11 mouse cellular contexts compared by ENCODE assay signal in genomic region chr4:148056801-148057200, GRCm38 (mm10). TPM values are rescaled to one million over a fixed set of nuclear protein-coding genes. Genes with fewer than 3 reads are reported as not detected.
DNase-seq lines count a peak whose midpoint lies in the region; ATAC-seq lines count a peak whose summit lies in the region.
"Had no signal": no experiment of that assay in that cellular context is flagged by ENCODE, and none has a peak within 500 bp of the region (broad histone marks: within the 10 kb centered on the region; RNA-seq: fewer than 3 reads in every experiment).

No protein-coding gene starts in this region.

- DNase-seq in cerebellum, postnatal 14 days, result peak; percentile 71 to 82
- no peak for DNase-seq in cerebellum, adult 11 months
- peak; percentile 91 for DNase-seq in adipocyte (ENCODE audit: low spot score)
- peak; percentile 71 for DNase-seq in heart, adult 8-10 months (ENCODE audit: low spot score)
- no peak for DNase-seq in urinary bladder, postnatal 25 days (ENCODE audit: low spot score)
- no peak for DNase-seq in right cerebral cortex, postnatal 36 days (ENCODE audit: low spot score in 2 of 2)
- DNase-seq in spleen, adult 18-20 months, result no peak
- DNase-seq: thymus, adult 18-20 months had no signal

- no peaks in the 10 kb centered on the region for H3K27me3 ChIP-seq in kidney, embryonic 15.5 days
- H3K27me3 ChIP-seq: embryonic facial prominence, embryonic 13.5 days had no signal

- H3K9me3 ChIP-seq in kidney, embryonic 15.5 days (replicated peaks), result no peaks in the 10 kb centered on the region
- H3K9me3 ChIP-seq: embryonic facial prominence, embryonic 13.5 days had no signal

- no peak overlapping the region for H3K4me3 ChIP-seq in kidney, embryonic 15.5 days (replicated peaks)
- H3K4me3 ChIP-seq: embryonic facial prominence, embryonic 13.5 days had no signal

- no peak for ATAC-seq in kidney, embryonic 15.5 days (replicated peaks; ENCODE audit: low FRiP score)
- ATAC-seq: intestine, postnatal 0 days had no signal

- no peak overlapping the region for H3K9ac ChIP-seq in kidney, embryonic 15.5 days
- H3K9ac ChIP-seq: embryonic facial prominence, embryonic 13.5 days had no signal

- 68% methylated on average over 4 of the region's 4 CpGs for WGBS in kidney, embryonic 15.5 days

- 0 out of 2 replicates have a peak overlapping the region, but pooled peaks have one; percentile 25 for H3K27ac ChIP-seq in kidney, embryonic 15.5 days
- H3K27ac ChIP-seq: embryonic facial prominence, embryonic 13.5 days had no signal

- H3K4me1 ChIP-seq in kidney, embryonic 15.5 days, result peaks cover 8% of the 10 kb centered on the region

- H3K4me2 ChIP-seq in kidney, embryonic 15.5 days, result no peak overlapping the region
- H3K4me2 ChIP-seq: embryonic facial prominence, embryonic 13.5 days had no signal

- H3K36me3 ChIP-seq in kidney, embryonic 15.5 days, result peaks cover 72% of the 10 kb centered on the region

RNA-seq across cellular contexts. Expression of gene Mthfr, which starts 17.9 kb away (rescaled TPM):
- 1 to 10 TPM; 8.0 to 9.8 (median 8.6) TPM for total RNA-seq in heart, adult 8-10 months (2022)
- polyA plus RNA-seq in kidney, embryonic 15.5 days (2015; fragmentation: Nextera tagmentation; extraction: Ambion mirVana), result 23.6 and 24.1 TPM in 2 replicates

RNA-seq across cellular contexts. Expression of gene Clcn6, which starts 18.2 kb away (rescaled TPM):
- total RNA-seq in heart, adult 8-10 months (2022), result 1 to 10 TPM; 7.1 to 9.8 (median 8.9) TPM
- 6.4 and 6.6 TPM in 2 replicates for polyA plus RNA-seq in kidney, embryonic 15.5 days (2015; fragmentation: Nextera tagmentation; extraction: Ambion mirVana)

RNA-seq across cellular contexts. Expression of gene Agtrap, which starts 31.0 kb away (rescaled TPM):
- 10 to 100 TPM; 45.2 to 51.5 (median 48.2) TPM for total RNA-seq in heart, adult 8-10 months (2022)
- 20.6 and 24.4 TPM in 2 replicates for polyA plus RNA-seq in kidney, embryonic 15.5 days (2015; fragmentation: Nextera tagmentation; extraction: Ambion mirVana)

RNA-seq across cellular contexts. Expression of gene Nppa, which starts 56.3 kb away (rescaled TPM):
- 1,000 to 10,000 TPM; 1,499 to 1,940 (median 1,728) TPM for total RNA-seq in heart, adult 8-10 months (2022)
- polyA plus RNA-seq in kidney, embryonic 15.5 days (2015; fragmentation: Nextera tagmentation; extraction: Ambion mirVana), result 0.31 TPM in 1 of 2 replicates, not detected in the other

Comparison
In these comparisons a context has a peak if more than half of its experiments do, and no peak if none do; other contexts are left out.
1. DNase-seq: peak in cerebellum, postnatal 14 days (2 of 2), adipocyte (single experiment) and heart, adult 8-10 months (single experiment); none in cerebellum, adult 11 months (single experiment), urinary bladder, postnatal 25 days (single experiment), right cerebral cortex, postnatal 36 days (0 of 2) and spleen, adult 18-20 months (0 of 2).